Mouse (Mus musculus): ENCODE data around the gene Sgms1. TPM values are rescaled to one million over a fixed set of nuclear protein-coding genes. Genes with fewer than 3 reads are reported as not detected.
A peak's percentile ranks its signal among the peaks of the same experiment; 100 is the strongest.

Sgms1 gene
- polyA plus RNA-seq, 1 experiment from 2014 or later = 26.2 TPM

DNA sequence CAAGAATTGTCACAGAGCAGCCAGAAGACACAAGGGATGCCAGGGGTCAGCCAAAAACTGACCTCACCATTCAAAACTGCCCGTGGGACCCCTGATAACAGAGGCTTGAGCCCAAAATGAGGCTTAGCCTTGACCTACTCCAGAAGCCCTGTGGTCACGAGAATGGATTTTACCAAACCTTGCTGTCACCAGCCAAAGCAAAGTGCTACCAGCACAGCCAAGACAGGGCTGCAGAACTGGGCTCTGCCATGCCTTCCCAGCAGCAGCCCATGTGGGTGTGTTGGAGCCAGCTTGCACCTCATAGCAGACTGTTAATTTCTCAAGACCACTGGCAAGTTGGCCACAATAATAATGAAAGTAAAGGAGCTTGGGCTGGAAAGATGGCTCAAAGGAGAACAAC is 168.5 kb downstream of the Sgms1 start:
- POLR2A ChIA-PET = interaction anchor here (1.5 kb wide), 1 partner anchor 43 kb away, joined by 3 read pairs; no protein-coding TSS in a partner anchor

GRCm38 (mm10) chr19:32216710-32217109 is 172.8 kb downstream of the Sgms1 start:
- in situ Hi-C loops (cut with MboI; ENCODE audit: low pct_unique_long_range_greater_than_20kb) = no loop called here
- no peaks in the 10 kb centered on the region for H3K27me3 ChIP-seq
- ChIA-PET POLR2A (no interaction called here), CTCF (interaction anchor here (1.1 to 1.4 kb wide), 3 partner anchors 17 to 89 kb away, joined by 3 to 4 read pairs (median 3); no protein-coding TSS in a partner anchor)
- DNase-seq (ENCODE audit: low read depth, low spot score) (no peak), ATAC-seq (no peak)
- no peak for TF ChIP-seq CTCF (IDR thresholded peaks at IDR 0.05)

More for the DNA sequence above, 168.5 kb downstream of the Sgms1 start:
- H3K27me3 ChIP-seq = no peaks in the 10 kb centered on the region
- CTCF ChIA-PET = no interaction called here
- DNase-seq (ENCODE audit: low read depth, low spot score) = no peak
- ATAC-seq = no peak
- in situ Hi-C loops (cut with MboI; ENCODE audit: low pct_unique_long_range_greater_than_20kb) = no loop called here
- TF ChIP-seq CTCF (IDR thresholded peaks at IDR 0.05) = no peak

DNA sequence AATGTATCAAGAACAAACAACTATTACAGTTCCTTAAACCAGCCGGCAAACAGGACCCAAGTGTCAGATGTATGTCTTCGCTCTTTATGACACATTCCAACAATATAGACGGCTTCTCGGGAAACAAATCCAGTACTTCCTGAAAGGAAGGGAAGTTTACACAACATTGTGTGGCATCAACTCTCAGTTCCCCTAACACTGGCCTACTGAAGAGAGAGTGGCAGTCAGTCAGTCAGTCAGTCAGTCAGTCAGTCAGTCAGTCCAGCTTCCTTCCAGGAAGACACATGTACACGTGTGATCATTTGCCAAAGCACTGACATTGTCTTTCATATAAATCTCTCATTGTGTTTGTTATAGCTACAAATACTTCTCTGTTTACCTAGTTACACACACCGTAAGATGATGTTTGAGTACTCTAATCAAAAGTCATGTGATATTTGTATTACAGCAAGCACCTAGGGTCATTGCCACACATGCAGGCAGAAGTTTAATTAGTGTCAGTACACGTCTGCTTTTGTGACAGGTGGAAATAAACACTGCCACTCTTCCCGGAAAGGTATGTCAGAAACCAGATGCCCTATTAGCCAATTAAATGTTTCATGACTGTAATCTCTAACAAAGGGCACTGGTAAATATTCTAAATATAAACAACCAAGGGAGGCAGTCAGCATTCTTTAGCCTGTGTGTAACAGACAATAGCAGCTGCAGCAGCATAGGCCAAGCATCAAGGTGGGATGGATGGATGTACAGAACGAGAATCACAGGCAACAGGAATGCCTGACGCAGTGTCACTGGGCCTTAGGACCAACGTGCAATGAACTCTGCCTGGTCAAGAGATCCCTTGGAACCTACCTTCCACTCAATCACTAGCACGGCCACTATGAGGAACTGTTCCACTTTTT is 174.4 kb downstream of the Sgms1 start:
- no peak for TF ChIP-seq CTCF (IDR thresholded peaks at IDR 0.05)
- H3K27me3 ChIP-seq = no peaks in the 10 kb centered on the region
- in situ Hi-C loops (cut with MboI; ENCODE audit: low pct_unique_long_range_greater_than_20kb) = no loop called here
- DNase-seq (ENCODE audit: low read depth, low spot score) = no peak
- ATAC-seq = no peak
- CTCF ChIA-PET = interaction anchor here (1.5 kb wide), 1 partner anchor 16 kb away, joined by 6 read pairs; no protein-coding TSS in a partner anchor
- POLR2A ChIA-PET = no interaction called here

DNA sequence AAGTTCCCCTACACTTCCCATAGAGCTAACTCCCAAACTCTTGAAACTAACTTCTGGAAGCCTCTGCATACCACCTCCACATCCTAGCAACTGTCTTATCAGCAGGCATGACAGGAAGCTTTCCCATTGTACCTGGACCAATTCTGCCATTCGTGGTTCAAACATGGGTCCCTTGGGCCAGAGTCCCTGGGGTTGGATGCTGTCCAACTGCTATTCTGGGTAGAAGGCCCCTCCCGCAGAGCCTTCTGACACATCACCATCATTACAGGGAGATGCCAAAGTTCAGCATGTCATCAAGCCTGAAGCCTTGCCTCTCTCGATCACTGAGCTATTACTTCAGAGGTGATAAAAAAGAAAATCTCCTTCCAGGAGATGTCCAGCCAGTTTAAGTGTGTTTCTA is 175.9 kb downstream of the Sgms1 start:
- DNase-seq (ENCODE audit: low read depth, low spot score) (no peak), ATAC-seq (no peak)
- in situ Hi-C loops (cut with MboI; ENCODE audit: low pct_unique_long_range_greater_than_20kb) = no loop called here
- ChIA-PET CTCF (interaction anchor here (1.1 to 1.5 kb wide), 3 partner anchors 10 to 43 kb away, joined by 3 to 6 read pairs (median 4); no protein-coding TSS in a partner anchor), POLR2A (interaction anchor here (0.5 kb wide), 1 partner anchor 102 kb away, joined by 4 read pairs; no protein-coding TSS in a partner anchor)
- H3K27me3 ChIP-seq = no peaks in the 10 kb centered on the region
- no peak for TF ChIP-seq CTCF (IDR thresholded peaks at IDR 0.05)

- no peak for TF ChIP-seq CTCF (IDR thresholded peaks at IDR 0.05)
- no peak for DNase-seq (ENCODE audit: low read depth, low spot score)
- in situ Hi-C loops (cut with MboI; ENCODE audit: low pct_unique_long_range_greater_than_20kb) = no loop called here
- POLR2A ChIA-PET = no interaction called here
- no peaks in the 10 kb centered on the region for H3K27me3 ChIP-seq
- peak; percentile 30 for ATAC-seq
- CTCF ChIA-PET = interaction anchor here (0.6 to 2.8 kb wide), 4 partner anchors 11 to 82 kb away, joined by 3 to 28 read pairs (median 3); no protein-coding TSS in a partner anchor
Observed at GRCm38 (mm10) chr19:32211293-32211585, 178.3 kb downstream of the Sgms1 start.

DNA sequence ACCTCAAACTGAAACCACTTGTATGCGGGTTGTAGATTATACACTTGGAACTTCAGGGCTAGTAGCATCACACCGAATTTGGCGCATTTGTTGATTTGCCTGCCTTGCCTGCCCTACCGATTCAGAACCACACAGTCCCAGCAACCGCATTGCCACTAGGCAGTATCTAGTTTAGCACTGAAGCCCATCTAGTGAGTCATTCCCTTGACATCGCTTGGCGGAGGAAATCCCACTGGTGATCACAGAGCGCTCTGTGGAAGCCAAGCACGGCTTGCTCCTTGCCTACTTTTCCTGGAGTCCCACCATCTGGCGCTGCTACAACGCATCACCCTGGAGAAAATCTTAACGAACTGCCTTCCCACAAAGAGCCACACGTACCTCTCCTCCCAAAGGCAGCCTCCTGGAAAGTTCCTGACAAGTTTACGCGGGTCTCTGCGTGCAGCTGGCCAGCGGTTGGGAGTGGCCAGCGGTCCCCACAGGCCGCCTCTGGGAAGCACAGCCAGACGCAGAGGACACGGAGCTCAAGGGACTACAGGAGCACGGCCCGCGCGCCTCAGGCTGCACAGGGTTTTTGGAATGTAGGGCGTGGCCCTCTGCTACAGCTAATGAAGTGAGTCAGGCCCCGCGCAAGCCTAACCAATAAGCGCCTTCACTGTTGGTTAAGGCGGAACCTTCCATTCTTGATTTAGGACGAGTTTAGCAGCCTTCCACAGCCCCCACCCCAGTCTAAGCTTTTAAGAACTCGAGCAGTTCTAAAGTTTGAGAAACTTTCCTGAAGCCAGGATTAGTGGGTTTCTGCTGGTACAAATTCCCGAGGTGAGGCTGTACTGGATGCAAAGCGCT is 178.8 kb downstream of the Sgms1 start:
- in situ Hi-C loops (cut with MboI; ENCODE audit: low pct_unique_long_range_greater_than_20kb) = no loop called here
- peak; percentile 49 for TF ChIP-seq CTCF (IDR thresholded peaks at IDR 0.05)
- DNase-seq (ENCODE audit: low read depth, low spot score) (no peak), ATAC-seq (peak; percentile 100)
- H3K27me3 ChIP-seq = no peaks in the 10 kb centered on the region
- ChIA-PET CTCF (interaction anchor here (0.6 to 2.8 kb wide), 7 partner anchors 11 to 83 kb away, joined by 3 to 28 read pairs (median 3); no protein-coding TSS in a partner anchor), POLR2A (interaction anchor here (0.6 kb wide), 1 partner anchor 142 kb away, joined by 3 read pairs; no protein-coding TSS in a partner anchor)

DNA sequence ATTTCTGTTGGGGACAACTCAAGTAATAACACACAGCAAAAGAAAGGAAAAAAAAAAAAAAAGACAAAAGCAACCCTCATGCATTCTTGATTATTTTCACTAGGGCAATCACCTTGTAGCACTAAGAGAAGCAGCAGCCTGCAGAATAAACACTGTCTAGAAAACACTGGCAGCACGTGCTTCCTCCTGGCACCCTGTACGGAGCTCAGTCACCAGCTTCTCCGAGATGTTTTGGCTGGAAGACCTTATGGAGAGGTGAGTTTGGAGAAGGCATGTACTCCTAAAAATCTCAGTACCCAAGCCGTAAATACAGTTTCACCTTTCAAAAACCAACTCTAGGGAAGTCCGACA is 179.4 kb downstream of the Sgms1 start:
- ATAC-seq = peak; percentile 19
- POLR2A ChIA-PET = interaction anchor here (0.6 to 0.7 kb wide), 2 partner anchors 10 to 143 kb away, joined by 3 read pairs; no protein-coding TSS in a partner anchor
- H3K27me3 ChIP-seq = no peaks in the 10 kb centered on the region
- DNase-seq (ENCODE audit: low read depth, low spot score) = no peak
- CTCF ChIA-PET = interaction anchor here (1.0 to 2.8 kb wide), 4 partner anchors 10 to 40 kb away, joined by 3 to 28 read pairs (median 4); no protein-coding TSS in a partner anchor
- TF ChIP-seq CTCF (IDR thresholded peaks at IDR 0.05) = no peak
- in situ Hi-C loops (cut with MboI; ENCODE audit: low pct_unique_long_range_greater_than_20kb) = no loop called here

- ATAC-seq (no peak), DNase-seq (ENCODE audit: low read depth, low spot score) (no peak)
- POLR2A ChIA-PET = interaction anchor here (0.6 kb wide), 1 partner anchor 25 kb away, joined by 9 read pairs; no protein-coding TSS in a partner anchor
- no peaks in the 10 kb centered on the region for H3K27me3 ChIP-seq
- in situ Hi-C loops (cut with MboI; ENCODE audit: low pct_unique_long_range_greater_than_20kb) = no loop called here
- no peak for TF ChIP-seq CTCF (IDR thresholded peaks at IDR 0.05)
- CTCF ChIA-PET = interaction anchor here (0.8 to 1.4 kb wide), 3 partner anchors 16 to 32 kb away, joined by 3 read pairs; no protein-coding TSS in a partner anchor
Observed at GRCm38 (mm10) chr19:32202131-32203114, 187.1 kb downstream of the Sgms1 start.

DNA sequence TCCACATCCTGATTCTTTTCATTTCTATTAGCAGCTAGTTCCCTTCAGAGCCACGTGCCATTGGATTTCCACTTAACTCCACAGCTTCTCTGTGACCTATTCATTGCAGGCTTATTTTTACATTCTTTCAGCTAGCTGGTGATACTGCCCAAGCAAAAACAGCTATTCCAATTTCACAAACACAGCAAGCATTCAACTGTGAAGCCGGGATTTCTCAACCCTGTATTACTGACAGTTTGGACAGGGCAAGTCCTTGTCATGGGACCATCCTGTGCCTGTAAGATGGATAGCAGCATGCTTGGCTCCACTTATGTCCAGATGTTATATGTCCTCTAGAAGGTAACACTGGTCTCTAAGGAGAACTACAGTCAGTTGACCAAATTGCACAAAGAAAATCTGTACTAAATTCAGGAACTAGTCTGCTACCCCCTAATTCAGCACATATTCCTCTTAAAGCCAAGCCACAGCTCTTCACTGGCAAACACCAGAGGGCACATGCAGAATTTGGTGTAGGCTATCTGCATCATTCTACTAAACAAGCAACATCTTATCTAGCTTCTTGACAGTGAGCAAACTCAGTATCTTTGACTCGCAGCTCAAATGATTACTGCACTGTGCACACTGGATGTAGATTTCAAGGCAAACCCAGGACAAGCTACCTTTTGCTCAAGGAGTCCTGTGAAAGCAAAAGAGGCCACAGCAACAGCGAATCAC is 189.5 kb downstream of the Sgms1 start:
- ChIA-PET CTCF (interaction anchor here (0.7 to 4.4 kb wide), 17 partner anchors 8 to 177 kb away, joined by 3 to 28 read pairs (median 4); no protein-coding TSS in a partner anchor), POLR2A (interaction anchor here (1.0 to 1.1 kb wide), 2 partner anchors 10 kb away, joined by 3 read pairs; no protein-coding TSS in a partner anchor)
- in situ Hi-C loops (cut with MboI; ENCODE audit: low pct_unique_long_range_greater_than_20kb) = no loop called here
- DNase-seq (ENCODE audit: low read depth, low spot score) (no peak), ATAC-seq (peak; percentile 72)
- TF ChIP-seq CTCF (IDR thresholded peaks at IDR 0.05) = no peak
- H3K27me3 ChIP-seq = no peaks in the 10 kb centered on the region

Data from Patski (cell line).